Mouse (Mus musculus) myocyte (in vitro differentiated cells): Measurements from ENCODE around the gene Gm9887. TPM values are rescaled to one million over a fixed set of nuclear protein-coding genes. Genes with fewer than 3 reads are reported as not detected.
A peak's percentile ranks its signal among the peaks of the same experiment; 100 is the strongest.

Experiments used
- H3K27me3 ChIP-seq: one replicate; pipeline ENCODE4 v1.6.1; 2011; ENCODE audit not compliant: control insufficient read depth, insufficient read depth, insufficient read length
- H3K36me3 ChIP-seq: one replicate; pipeline ENCODE4 v1.6.1; 2011; ENCODE audit not compliant: control insufficient read depth, insufficient read depth
- H3K4me2 ChIP-seq: one replicate; pipeline ENCODE4 v1.6.1; 2011; ENCODE audit warnings: low read depth, control low read depth
- H3K4me3 ChIP-seq: one replicate; pipeline ENCODE4 v1.5.1; 2011; ENCODE audit warnings: mild to moderate bottlenecking, control low read depth, moderate library complexity
- H3K79me2 ChIP-seq: one replicate; pipeline ENCODE4 v1.6.1; 2011; ENCODE audit not compliant: control insufficient read depth, insufficient read depth
- H3ac ChIP-seq: one replicate; pipeline ENCODE4 v1.6.1; 2011; ENCODE audit not compliant: control insufficient read depth, insufficient read length
- CEBPB ChIP-seq: IDR thresholded peaks from 2 replicates; pipeline ENCODE4 v1.6.1; 2011; ENCODE audit warnings: mild to moderate bottlenecking, moderate library complexity; ENCODE audit not compliant: poor library complexity, insufficient read depth, severe bottlenecking
- E2F4 ChIP-seq: IDR thresholded peaks from one replicate; pipeline ENCODE4 v1.6.1; 2011; ENCODE audit warnings: mild to moderate bottlenecking, control low read depth, moderate library complexity; ENCODE audit not compliant: insufficient read depth
- MAX ChIP-seq: IDR thresholded peaks from one replicate; pipeline ENCODE4 v1.6.1; 2011; ENCODE audit warnings: low read depth, mild to moderate bottlenecking, control low read depth
- MYOD1 ChIP-seq, 3 experiments: IDR thresholded peaks; one replicate each; pipeline ENCODE4 v1.6.1; 2011; ENCODE audit warnings: control low read depth in 2 of 3, low read depth in 2 of 3, mild to moderate bottlenecking in 2 of 3, moderate library complexity in 1 of 3; ENCODE audit not compliant: insufficient read length in 2 of 3, control insufficient read depth in 1 of 3
- MYOG ChIP-seq, 3 experiments: IDR thresholded peaks; one replicate each; pipeline ENCODE4 v1.6.1; 2011; ENCODE audit warnings: control low read depth in 2 of 3, low read depth in 2 of 3, mild to moderate bottlenecking in 2 of 3; ENCODE audit not compliant: insufficient read length in 2 of 3, control insufficient read depth in 1 of 3, insufficient read depth in 1 of 3
- POLR2A ChIP-seq: IDR thresholded peaks from one replicate; pipeline ENCODE4 v1.6.1; 2011; ENCODE audit warnings: low read depth, mild to moderate bottlenecking, control low read depth, moderate library complexity; ENCODE audit not compliant: insufficient read length
- POLR2AphosphoS2 ChIP-seq: IDR thresholded peaks from one replicate; pipeline ENCODE4 v1.6.1; 2011; ENCODE audit warnings: low read depth, control low read depth; ENCODE audit not compliant: insufficient read length
- REST ChIP-seq: IDR thresholded peaks from one replicate; pipeline ENCODE4 v1.6.1; 2011; ENCODE audit warnings: mild to moderate bottlenecking, control low read depth, moderate library complexity; ENCODE audit not compliant: insufficient read depth, insufficient read length
- SRF ChIP-seq: IDR thresholded peaks from one replicate; pipeline ENCODE4 v1.6.1; 2011; ENCODE audit warnings: low read depth; ENCODE audit not compliant: control insufficient read depth, insufficient read length
- TCF12 ChIP-seq: IDR thresholded peaks from one replicate; pipeline ENCODE4 v1.6.1; 2011; ENCODE audit warnings: mild to moderate bottlenecking, control low read depth; ENCODE audit not compliant: poor library complexity, insufficient read depth, severe bottlenecking
- TCF3 ChIP-seq: IDR thresholded peaks from one replicate; pipeline ENCODE4 v1.6.1; 2011; ENCODE audit warnings: low read depth, control low read depth; ENCODE audit not compliant: insufficient read length
- USF1 ChIP-seq: IDR thresholded peaks from one replicate; pipeline ENCODE4 v1.6.1; 2011; ENCODE audit warnings: low read depth, mild to moderate bottlenecking, control low read depth, moderate library complexity
- polyA plus RNA-seq: library from polyadenylated mRNA; unstranded; fragments of >200 nt; fragmentation: generic; extraction: Trizol; gene quantifications from one replicate; pipeline ENCODE4 v1.2.1, GENCODE M21; 2012; ENCODE audit warnings: missing spikeins

Gene Gm9887
- polyA plus RNA-seq, 1 experiment = 2.4 TPM

- no peaks in the 10 kb centered on the region for H3K36me3 ChIP-seq
- TF ChIP-seq USF1 = peak; percentile 8
- no peak for TF ChIP-seq MYOD1 (IDR thresholded peaks at IDR 0.05; ENCODE audit: control insufficient read depth in 1 of 3, insufficient read length in 2 of 3, low read depth in 2 of 3)
Observed at GRCm38 (mm10) chr12:69417701-69418291, 45.5 kb upstream of the Gm9887 start.

GRCm38 (mm10) chr12:69416793-69417192 lies 44.5 kb upstream of the Gm9887 start:
- Histone ChIP-seq H3K4me2 (peak overlapping the region; percentile 40), H3K27me3 (no peaks in the 10 kb centered on the region), H3ac (no peak overlapping the region), H3K36me3 (no peaks in the 10 kb centered on the region), H3K79me2 (no peaks in the 10 kb centered on the region), H3K4me3 (no peak overlapping the region)
- TF ChIP-seq MYOG (IDR thresholded peaks at IDR 0.05; ENCODE audit: control insufficient read depth in 1 of 3, insufficient read depth in 1 of 3, insufficient read length in 2 of 3, low read depth in 2 of 3) = no peak
- no peak for TF ChIP-seq MYOD1 (IDR thresholded peaks at IDR 0.05; ENCODE audit: control insufficient read depth in 1 of 3, insufficient read length in 2 of 3, low read depth in 2 of 3)
- no peak for TF ChIP-seq E2F4
- no peak for TF ChIP-seq TCF3
- no peak for TF ChIP-seq POLR2AphosphoS2
- no peak for TF ChIP-seq CEBPB
- TF ChIP-seq POLR2A = no peak
- no peak for TF ChIP-seq TCF12
- TF ChIP-seq USF1 = no peak
- TF ChIP-seq SRF = no peak
- no peak for TF ChIP-seq REST

More at GRCm38 (mm10) chr12:69417701-69418291, 45.5 kb upstream of the Gm9887 start:
- H3K4me3 ChIP-seq = no peak overlapping the region
- no peaks in the 10 kb centered on the region for H3K27me3 ChIP-seq
- no peak overlapping the region for H3K4me2 ChIP-seq
- H3K79me2 ChIP-seq = no peaks in the 10 kb centered on the region
- no peak overlapping the region for H3ac ChIP-seq

- no peak overlapping the region for H3ac ChIP-seq
- H3K36me3 ChIP-seq = no peaks in the 10 kb centered on the region
- TF ChIP-seq TCF3 = no peak
- no peak for TF ChIP-seq POLR2AphosphoS2
- no peak for TF ChIP-seq MAX
- TF ChIP-seq MYOG (IDR thresholded peaks at IDR 0.05; ENCODE audit: control insufficient read depth in 1 of 3, insufficient read depth in 1 of 3, insufficient read length in 2 of 3, low read depth in 2 of 3) = no peak
- TF ChIP-seq USF1 = no peak
- TF ChIP-seq POLR2A = no peak
- no peak for TF ChIP-seq CEBPB
- H3K27me3 ChIP-seq = no peaks in the 10 kb centered on the region
- no peak overlapping the region for H3K4me3 ChIP-seq
- H3K4me2 ChIP-seq = peak overlapping the region; percentile 43
- no peaks in the 10 kb centered on the region for H3K79me2 ChIP-seq
Observed at GRCm38 (mm10) chr12:69414826-69415572, 42.7 kb upstream of the Gm9887 start.

- no peak for TF ChIP-seq E2F4
- TF ChIP-seq REST = no peak
- TF ChIP-seq SRF = no peak
- TF ChIP-seq CEBPB = no peak
- TF ChIP-seq POLR2A = no peak
- no peak for TF ChIP-seq MAX
- no peak for TF ChIP-seq MYOG (IDR thresholded peaks at IDR 0.05; ENCODE audit: control insufficient read depth in 1 of 3, insufficient read depth in 1 of 3, insufficient read length in 2 of 3, low read depth in 2 of 3)
- no peak for TF ChIP-seq TCF12
- TF ChIP-seq USF1 = no peak
- no peak for TF ChIP-seq TCF3
- TF ChIP-seq POLR2AphosphoS2 = no peak
- no peak for TF ChIP-seq MYOD1 (IDR thresholded peaks at IDR 0.05; ENCODE audit: control insufficient read depth in 1 of 3, insufficient read length in 2 of 3, low read depth in 2 of 3)
- Histone ChIP-seq H3K79me2 (no peaks in the 10 kb centered on the region), H3K27me3 (no peaks in the 10 kb centered on the region), H3K4me2 (no peak overlapping the region), H3ac (no peak overlapping the region), H3K36me3 (no peaks in the 10 kb centered on the region), H3K4me3 (no peak overlapping the region)
Observed at GRCm38 (mm10) chr12:69413303-69413702, 41.0 kb upstream of the Gm9887 start.

GRCm38 (mm10) chr12:69411936-69412335 lies 39.7 kb upstream of the Gm9887 start:
- Histone ChIP-seq H3K4me2 (peak overlapping the region; percentile 30), H3K36me3 (no peaks in the 10 kb centered on the region), H3K4me3 (no peak overlapping the region), H3ac (no peak overlapping the region), H3K27me3 (no peaks in the 10 kb centered on the region), H3K79me2 (no peaks in the 10 kb centered on the region)
- TF ChIP-seq CEBPB (no peak), MYOD1 (IDR thresholded peaks at IDR 0.05; ENCODE audit: control insufficient read depth in 1 of 3, insufficient read length in 2 of 3, low read depth in 2 of 3) (no peak), SRF (no peak), POLR2A (no peak), USF1 (no peak), REST (no peak), POLR2AphosphoS2 (no peak), MAX (no peak), TCF3 (no peak), MYOG (IDR thresholded peaks at IDR 0.05; ENCODE audit: control insufficient read depth in 1 of 3, insufficient read depth in 1 of 3, insufficient read length in 2 of 3, low read depth in 2 of 3) (no peak), TCF12 (no peak), E2F4 (no peak)
